Mouse (Mus musculus) WW6 (cell line): ENCODE data around the gene Tmem50b.

Experiments used
- DNase-seq: peaks from one replicate; pipeline ENCODE4 v3.0.0-alpha.2; 2013; ENCODE audit warnings: low read depth, low spot score

The Tmem50b gene

GRCm38 (mm10) chr16:91565292-91565951, 32.2 kb downstream of the Tmem50b start:
- no peak for DNase-seq

- no peak for DNase-seq
These were observed 32.9 kb downstream of the Tmem50b start for GRCm38 (mm10) chr16:91564580-91565291.

GRCm38 (mm10) chr16:91561541-91562457, 35.8 kb downstream of the Tmem50b start:
- no peak for DNase-seq

GRCm38 (mm10) chr16:91561099-91561498, 36.5 kb downstream of the Tmem50b start:
- no peak for DNase-seq

GRCm38 (mm10) chr16:91557693-91558092, 39.9 kb downstream of the Tmem50b start:
- no peak for DNase-seq

DNA sequence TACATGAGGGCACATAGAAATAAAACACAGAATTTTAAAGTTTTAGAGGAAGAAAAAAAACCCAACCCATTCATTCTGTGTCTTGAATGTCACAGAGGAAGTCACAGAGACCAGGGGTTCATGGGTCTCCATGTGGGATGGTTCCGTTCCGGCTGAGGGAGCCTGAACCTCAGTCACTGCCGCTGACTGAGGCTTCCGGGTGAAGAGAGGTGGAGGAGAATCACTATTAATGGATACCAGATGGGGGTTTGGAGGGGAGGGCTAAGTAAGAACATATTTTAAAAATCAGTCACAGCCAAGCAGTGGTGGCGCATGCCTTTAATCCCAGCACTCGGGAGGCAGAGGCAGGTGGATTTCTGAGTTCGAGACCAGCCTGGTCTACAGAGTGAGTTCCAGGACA, 40.4 kb downstream of the Tmem50b start:
- DNase-seq: no peak

DNA sequence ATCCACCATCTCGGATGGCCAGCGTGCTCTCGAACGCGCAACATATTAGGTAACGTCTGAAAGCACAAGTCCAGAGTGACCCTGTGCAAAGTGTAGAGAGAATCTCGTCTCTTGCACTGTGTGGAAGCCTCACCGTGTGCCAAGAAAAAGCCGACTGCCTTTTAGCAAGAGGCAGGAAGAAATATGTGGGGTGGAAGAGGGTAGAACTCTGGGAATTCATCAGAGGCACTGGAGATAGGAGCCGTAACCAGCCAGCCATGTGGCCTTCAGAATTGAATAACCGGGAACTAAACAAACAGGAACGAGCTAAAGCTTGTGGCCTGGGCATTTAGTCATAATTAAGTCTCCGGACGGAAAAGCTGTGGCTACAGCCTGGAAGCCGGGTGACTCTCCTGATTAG, 40.9 kb downstream of the Tmem50b start:
- no peak for DNase-seq

- no peak for DNase-seq
These were observed 42.5 kb downstream of the Tmem50b start for GRCm38 (mm10) chr16:91555017-91555605.

DNA sequence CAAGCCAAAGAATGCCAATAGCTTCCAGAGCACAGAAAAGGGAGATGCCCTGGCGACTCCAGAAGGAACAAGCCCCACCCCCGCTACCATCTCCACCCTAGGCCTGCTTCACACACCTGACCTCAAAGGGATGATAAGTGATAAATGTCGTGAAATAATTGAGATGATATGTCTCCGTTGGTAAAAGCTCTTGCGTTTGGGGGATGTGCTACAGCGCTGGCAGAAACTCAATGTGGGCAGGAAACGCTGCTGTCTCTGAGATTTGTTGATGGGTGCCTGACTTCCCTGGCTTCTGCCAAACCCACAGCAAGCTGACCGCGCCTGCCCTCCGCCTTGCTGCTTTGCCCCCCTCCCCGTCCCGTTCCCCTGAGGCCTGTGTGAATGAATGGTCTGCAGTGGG, 44.0 kb downstream of the Tmem50b start:
- no peak for DNase-seq

DNA sequence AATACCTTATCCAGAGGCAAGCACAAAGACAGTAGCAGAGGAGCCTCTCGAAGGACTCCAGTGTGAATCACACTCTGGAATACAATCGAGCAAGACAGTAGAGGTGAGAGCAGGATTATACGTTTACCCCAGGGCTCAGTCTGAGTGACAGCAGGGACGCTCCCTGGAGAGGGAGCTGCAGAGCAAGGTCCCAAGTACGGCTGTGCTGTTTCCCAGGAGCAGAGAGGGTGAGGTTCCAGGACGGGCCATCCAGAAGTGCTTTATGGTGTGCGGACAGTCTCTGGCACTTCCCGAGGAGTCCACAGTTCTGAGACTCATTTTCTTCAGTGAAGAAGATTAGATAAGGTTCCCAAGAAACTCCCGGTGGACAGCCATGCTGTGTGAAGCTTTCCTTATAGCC, 45.5 kb downstream of the Tmem50b start:
- no peak for DNase-seq

GRCm38 (mm10) chr16:91551081-91551524, 46.5 kb downstream of the Tmem50b start:
- DNase-seq: no peak

DNA sequence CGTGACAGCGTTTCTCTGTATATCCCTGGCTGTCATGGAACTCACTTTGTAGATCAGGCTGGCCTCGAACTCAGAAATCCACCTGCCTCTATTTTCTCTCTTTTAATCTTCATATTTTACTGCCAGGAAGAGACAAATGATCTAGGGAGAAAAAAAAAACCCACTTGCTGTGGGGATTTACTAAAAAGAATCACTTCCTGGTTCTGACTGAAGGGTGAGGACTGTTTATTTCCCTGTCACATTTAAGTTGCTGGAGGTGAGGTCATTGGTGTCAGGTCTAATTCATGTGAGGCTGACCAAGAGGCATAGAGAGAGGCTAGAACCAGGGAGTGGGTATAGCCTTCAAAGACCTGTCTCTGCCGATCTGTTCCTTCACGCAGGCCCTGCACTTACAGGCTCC, 48.0 kb downstream of the Tmem50b start:
- no peak for DNase-seq

GRCm38 (mm10) chr16:91548996-91549395, 48.6 kb downstream of the Tmem50b start:
- DNase-seq: no peak

- DNase-seq: no peak
These were observed 49.0 kb downstream of the Tmem50b start for GRCm38 (mm10) chr16:91548586-91548985.

- no peak for DNase-seq
These were observed 49.6 kb downstream of the Tmem50b start for GRCm38 (mm10) chr16:91547974-91548373.

- no peak for DNase-seq
These were observed 50.5 kb downstream of the Tmem50b start, which contains the start of gene Ifngr2 for GRCm38 (mm10) chr16:91546836-91547741. TSS of gene Ifngr2 (plus strand) at chr16:91547072.

GRCm38 (mm10) chr16:91546391-91546835, 51.2 kb downstream of the Tmem50b start:
- DNase-seq: no peak

DNA sequence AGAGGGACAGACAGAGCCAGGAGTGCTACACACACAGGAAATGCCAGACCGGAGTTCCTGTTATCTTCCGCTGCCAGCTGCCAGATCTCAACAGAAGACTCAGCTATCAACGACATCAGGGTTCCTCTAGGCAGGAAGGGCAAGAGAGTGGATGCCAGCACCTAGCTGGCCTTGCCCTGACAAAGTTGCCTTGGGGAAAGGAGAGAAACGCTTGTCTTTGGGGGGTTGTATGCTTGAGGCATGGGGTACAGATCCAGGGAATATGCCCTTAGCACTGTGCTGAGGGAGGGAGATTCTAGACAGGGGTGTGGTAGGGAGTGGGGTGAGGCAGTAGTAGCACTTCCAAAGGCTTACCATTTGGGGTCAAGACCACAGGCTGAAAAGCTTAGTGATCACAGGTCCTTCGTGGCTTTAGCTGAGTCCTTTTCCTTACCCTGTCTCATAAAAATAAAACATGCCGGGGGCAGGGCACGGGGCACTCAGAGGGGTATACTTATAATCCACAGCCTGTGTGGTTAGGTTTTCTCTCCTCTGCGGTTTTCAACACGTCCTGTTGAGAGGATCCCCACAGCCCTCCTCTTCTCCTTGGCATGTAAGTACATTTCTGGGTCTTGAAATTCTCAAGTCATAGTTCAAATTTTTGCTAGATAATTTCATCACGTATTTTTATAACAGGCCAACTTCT, 51.9 kb downstream of the Tmem50b start:
- DNase-seq: no peak

GRCm38 (mm10) chr16:91543619-91544018, 54.0 kb downstream of the Tmem50b start:
- no peak for DNase-seq

- DNase-seq: no peak
These were observed 56.0 kb downstream of the Tmem50b start for GRCm38 (mm10) chr16:91541573-91542081.
